Comparison of ENCODE assay signal across 8 mouse cellular contexts in the genomic region with DNA sequence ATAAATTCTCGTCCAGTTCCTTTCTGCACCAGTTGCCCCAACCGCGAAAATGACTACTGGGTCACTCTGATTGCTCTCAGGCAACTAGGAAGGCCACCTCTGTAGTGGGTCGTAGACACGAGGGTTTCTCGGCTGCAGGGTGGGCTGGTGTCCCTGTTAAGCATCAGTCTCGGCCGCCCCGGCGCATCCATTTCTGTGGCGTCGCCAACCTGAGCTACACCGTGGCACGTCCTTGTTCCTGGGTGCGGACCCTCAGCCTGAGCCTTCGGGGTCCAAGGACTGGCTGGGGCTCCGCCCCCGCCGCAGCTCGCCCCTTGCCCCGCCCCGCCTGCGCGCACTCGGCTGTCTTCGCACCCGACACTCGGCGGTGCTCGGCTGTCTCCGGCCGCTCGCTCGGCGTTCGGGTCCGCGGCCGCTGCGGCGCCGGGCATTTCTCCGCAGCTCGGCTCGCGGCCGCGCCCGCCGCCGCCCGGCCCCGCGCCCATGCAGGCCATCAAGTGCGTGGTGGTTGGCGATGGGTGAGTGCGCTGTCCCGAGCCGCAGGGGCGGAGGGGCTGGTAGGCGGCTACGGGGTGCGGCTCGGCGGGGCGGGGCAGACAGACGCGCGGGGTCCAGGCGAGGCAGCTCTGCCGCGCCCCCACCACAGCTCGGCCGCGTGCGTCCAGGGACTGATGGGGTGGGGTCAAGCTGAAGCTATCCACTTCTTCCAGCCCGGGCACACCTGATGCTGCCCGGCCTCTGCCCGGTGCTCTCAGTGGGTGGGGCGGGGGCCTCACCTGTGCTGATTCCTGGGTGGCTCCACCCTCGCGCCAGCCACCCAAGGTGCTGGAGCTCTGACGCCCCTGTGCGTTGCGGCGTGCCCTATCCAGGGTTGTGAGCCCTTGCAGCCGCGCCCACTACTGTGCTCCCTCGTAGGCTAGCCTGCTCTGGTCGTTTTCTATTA. TPM values are rescaled to one million over a fixed set of nuclear protein-coding genes. Genes with fewer than 3 reads are reported as not detected.
A peak's percentile ranks its signal among the peaks of the same experiment; 100 is the strongest.
DNase-seq lines count a peak whose midpoint lies in the region; ATAC-seq and TF ChIP-seq lines count a peak whose summit lies in the region.

A gene (plus strand): TSS at position 347 of the 943 bp plus-strand sequence.

- peak within 1 kb of the TSS; percentile 97 for H3K4me2 ChIP-seq in heart, embryonic 14.5 days (ENCODE audit: low read length)
- peak within 1 kb of the TSS; percentile 66 for H3K4me2 ChIP-seq in liver, embryonic 14.5 days (ENCODE audit: low read depth)

- peak within 1 kb of the TSS; percentile 42 for H3ac ChIP-seq in C2C12 (ENCODE audit: control insufficient read depth, insufficient read length, low read depth)

- peaks cover 18% of the 10 kb centered on the region for H3K36me3 ChIP-seq in C2C12 (ENCODE audit: control insufficient read depth, insufficient read depth)
- peaks cover 26% of the 10 kb centered on the region for H3K36me3 ChIP-seq in heart, embryonic 14.5 days (ENCODE audit: control insufficient read depth, insufficient read depth, low read length)
- no peaks in the 10 kb centered on the region; the same call in 1 of the 2 replicates for H3K36me3 ChIP-seq in liver, embryonic 14.5 days (replicated peaks; ENCODE audit: control insufficient read depth, insufficient read depth, low read depth)

- ATAC-seq in heart, embryonic 14.5 days (ENCODE audit: insufficient number of reproducible peaks, insufficient read depth, low FRiP score, low read depth): peak; percentile 37
- peak; percentile 23; the same call in 1 of the 2 replicates for ATAC-seq in liver, embryonic 14.5 days (ENCODE audit: insufficient read depth)

- TF ChIP-seq CTCF in C2C12 (IDR thresholded peaks at IDR 0.05; ENCODE audit: control insufficient read depth, insufficient read depth, insufficient read length): no peak
- TF ChIP-seq CTCF in liver, embryonic 14.5 days (IDR thresholded peaks at IDR 0.05; ENCODE audit: low read depth): no peak

- TF ChIP-seq EP300 in liver, embryonic 14.5 days (IDR thresholded peaks at IDR 0.05; ENCODE audit: low read depth): no peak

- H3K27me3 ChIP-seq in C2C12 (ENCODE audit: control insufficient read depth, insufficient read depth, insufficient read length): no peaks in the 10 kb centered on the region
- peaks cover 38% of the 10 kb centered on the region for H3K27me3 ChIP-seq in heart, embryonic 14.5 days (ENCODE audit: control insufficient read depth, insufficient read depth, low read length)
- peaks cover 24% of the 10 kb centered on the region for H3K27me3 ChIP-seq in liver, embryonic 14.5 days (ENCODE audit: control insufficient read depth, insufficient read depth, low read length)

- H3K9ac ChIP-seq in heart, embryonic 14.5 days (ENCODE audit: low read length): peak within 1 kb of the TSS; percentile 80
- no peak within 1 kb of the TSS for H3K9ac ChIP-seq in liver, embryonic 14.5 days (replicated peaks)

- H3K79me2 ChIP-seq in C2C12 (ENCODE audit: control insufficient read depth, insufficient read depth): no peaks in the 10 kb centered on the region

- WGBS in heart, embryonic 14.5 days: under 1% methylated on average over 84 of the region's 90 CpGs
- 2% methylated on average over 88 of the region's 90 CpGs for WGBS in liver, embryonic 14.5 days (ENCODE audit: insufficient replicate concordance)

- H3K4me3 ChIP-seq in C2C12 (ENCODE audit: insufficient read depth, poor library complexity, severe bottlenecking): no peak within 1 kb of the TSS
- peak within 1 kb of the TSS; percentile 52 to 61 for H3K4me3 ChIP-seq in heart, embryonic 14.5 days (ENCODE audit: control insufficient read depth in 1 of 2, insufficient read depth in 1 of 2, low read depth in 1 of 2, low read length in 2 of 2)
- peak within 1 kb of the TSS; percentile 29 to 50 for H3K4me3 ChIP-seq in liver, embryonic 14.5 days (ENCODE audit: insufficient read depth in 1 of 2, low read depth in 2 of 2, low read length in 2 of 2)

- no peaks in the 10 kb centered on the region for H3K79me3 ChIP-seq in C2C12 (ENCODE audit: low read depth)

- peak; percentile 33 for DNase-seq in T-cell, adult 2 months (ENCODE audit: low spot score)
- DNase-seq in embryo, embryonic 10 days (ENCODE audit: low spot score): peak; percentile 84
- DNase-seq in kidney, postnatal 10 days: peak; percentile 88
- no peak for DNase-seq in liver, embryonic 14.5 days (ENCODE audit: low read depth in 3 of 3, low spot score in 3 of 3)
- DNase-seq in natural killer cell, adult 2 months (ENCODE audit: low spot score in 2 of 2): peak; percentile 40 to 42
- peak; percentile 57 for DNase-seq in urinary bladder, postnatal 25 days (ENCODE audit: low spot score)

- H3K27ac ChIP-seq in heart, embryonic 14.5 days (replicated peaks in 1 of 2; ENCODE audit: control insufficient read depth in 1 of 2, insufficient read depth in 1 of 2, low read depth in 2 of 2, low read length in 2 of 2): no peak within 1 kb of the TSS
- H3K27ac ChIP-seq in liver, embryonic 14.5 days: no peak within 1 kb of the TSS

- no peaks in the 10 kb centered on the region for H3K9me3 ChIP-seq in heart, embryonic 14.5 days (ENCODE audit: control insufficient read depth, low read length)
- H3K9me3 ChIP-seq in liver, embryonic 14.5 days (ENCODE audit: control insufficient read depth, low read length): no peaks in the 10 kb centered on the region

- H3K4me1 ChIP-seq in heart, embryonic 14.5 days (ENCODE audit: control insufficient read depth in 2 of 2, insufficient read depth in 2 of 2, low read length in 2 of 2): peaks cover 7 to 13% of the 10 kb centered on the region in 2 experiments; a peak in 3 of 4 replicates
- peaks cover 0 to 4% of the 10 kb centered on the region in 2 experiments; a peak in 1 of 4 replicates for H3K4me1 ChIP-seq in liver, embryonic 14.5 days (replicated peaks; ENCODE audit: control insufficient read depth in 2 of 2, insufficient read depth in 2 of 2, low read length in 1 of 2)

TF ChIP-seq in C2C12, 6 proteins besides CTCF, POLR2A, EP300 and RAD21:
- TF ChIP-seq USF1 (IDR thresholded peaks at IDR 0.05; ENCODE audit: low read depth) (no peak), MAX (IDR thresholded peaks at IDR 0.05) (no peak), CEBPB (IDR thresholded peaks at IDR 0.05; ENCODE audit: low read depth) (no peak), FOSL1 (IDR thresholded peaks at IDR 0.05; ENCODE audit: insufficient read depth, low read length, poor library complexity, severe bottlenecking) (no peak), MYOG (IDR thresholded peaks at IDR 0.05; ENCODE audit: control insufficient read depth, extremely low read depth, insufficient read length) (no peak), MYOD1 (IDR thresholded peaks at IDR 0.05; ENCODE audit: control insufficient read depth, insufficient read length, low read depth) (no peak)

RNA-seq across cellular contexts. Expression of the gene that starts here (rescaled TPM):
- 2.5 TPM for polyA plus RNA-seq in C2C12 (2012; fragmentation: generic; extraction: Trizol)
- polyA plus RNA-seq in heart, embryonic 14.5 days (2014; fragmentation: Nextera tagmentation; extraction: Ambion mirVana): 0.69 and 1.9 TPM in 2 replicates
- 1.3 and 1.7 TPM in 2 replicates for polyA plus RNA-seq in liver, embryonic 14.5 days (2012; rRNA removed)
- polyA plus RNA-seq in liver, embryonic 14.5 days (2014; fragmentation: Nextera tagmentation; extraction: Ambion mirVana): 0.13 TPM in 1 of 2 replicates, not detected in the other

Comparison
In these comparisons a context has a peak if more than half of its experiments do, and no peak if none do; other contexts are left out.
1. DNase-seq: peak in T-cell, adult 2 months (single experiment), embryo, embryonic 10 days (single experiment), kidney, postnatal 10 days (single experiment), natural killer cell, adult 2 months (2 of 2) and urinary bladder, postnatal 25 days (single experiment); none in liver, embryonic 14.5 days (0 of 3).